Mouse (Mus musculus): ENCODE results near the gene Arl11. TPM values are rescaled to one million over a fixed set of nuclear protein-coding genes. Genes with fewer than 3 reads are reported as not detected.

The Arl11 gene
- polyA plus RNA-seq, 1 experiment from 2014 or later: 1.5 TPM

- Histone ChIP-seq H3K36me3 (ENCODE audit: control insufficient read depth, insufficient read depth) (no peaks in the 10 kb centered on the region; the same call in 1 of the 2 replicates), H3K4me1 (replicated peaks; ENCODE audit: control insufficient read depth, insufficient read depth, low read length) (no peaks in the 10 kb centered on the region), H3K9ac (ENCODE audit: low read depth, low read length) (peak within 1 kb of the TSS; percentile 64), H3K4me2 (replicated peaks; ENCODE audit: low read depth) (peak within 1 kb of the TSS; percentile 66), H3K4me3 (ENCODE audit: low read depth, low read length) (peak within 1 kb of the TSS; percentile 44), H3K27me3 (replicated peaks; ENCODE audit: control insufficient read depth, insufficient read depth, low read length) (no peaks in the 10 kb centered on the region), H3K27ac (ENCODE audit: low read depth, low read length) (peak within 1 kb of the TSS; percentile 71), H3K9me3 (ENCODE audit: control insufficient read depth) (no peaks in the 10 kb centered on the region)
- peak; percentile 87 for ATAC-seq
- peak; percentile 51 for TF ChIP-seq CTCF (IDR thresholded peaks at IDR 0.05; ENCODE audit: low read depth)
- under 1% methylated on average over 40 of the region's 40 CpGs for WGBS
These were observed 50.8 kb downstream of the Arl11 start, which contains the start of gene Ebpl for GRCm38 (mm10) chr14:61360131-61360980. Gene Ebpl (minus strand): TSS chr14:61360439.

GRCm38 (mm10) chr14:61360981-61361511, 51.5 kb downstream of the Arl11 start:
- 23% methylated on average over 3 of the region's 3 CpGs for WGBS
- Histone ChIP-seq H3K4me3 (ENCODE audit: low read depth, low read length) (peak overlapping the region; percentile 44; the same call in 1 of the 2 replicates), H3K27ac (ENCODE audit: low read depth, low read length) (peak overlapping the region; percentile 58), H3K4me2 (replicated peaks; ENCODE audit: low read depth) (peak overlapping the region; percentile 66), H3K27me3 (replicated peaks; ENCODE audit: control insufficient read depth, insufficient read depth, low read length) (no peaks in the 10 kb centered on the region), H3K9me3 (ENCODE audit: control insufficient read depth) (no peaks in the 10 kb centered on the region), H3K36me3 (ENCODE audit: control insufficient read depth, insufficient read depth) (no peaks in the 10 kb centered on the region; the same call in 1 of the 2 replicates), H3K4me1 (replicated peaks; ENCODE audit: control insufficient read depth, insufficient read depth, low read length) (no peaks in the 10 kb centered on the region), H3K9ac (ENCODE audit: low read depth, low read length) (no peak overlapping the region)
- ATAC-seq: peak; percentile 72
- no peak for TF ChIP-seq CTCF (IDR thresholded peaks at IDR 0.05; ENCODE audit: low read depth)

Other genes starting within 250 kb of the Arl11 start
- 0.88 and 1.0 TPM in 2 replicates for gene Sacs, start 171.3 kb upstream of the Arl11 start, polyA plus RNA-seq (2015; fragmentation: Nextera tagmentation; extraction: Ambion mirVana)
- 2.8 TPM in 2 replicates for gene Sgcg, start 51.3 kb upstream of the Arl11 start, polyA plus RNA-seq (2015; fragmentation: Nextera tagmentation; extraction: Ambion mirVana)
- 11.1 and 12.1 TPM in 2 replicates for gene Ebpl, start 50.7 kb downstream of the Arl11 start, polyA plus RNA-seq (2015; fragmentation: Nextera tagmentation; extraction: Ambion mirVana)
- 18.9 and 20.0 TPM in 2 replicates for gene Kpna3, start 130.1 kb downstream of the Arl11 start, polyA plus RNA-seq (2015; fragmentation: Nextera tagmentation; extraction: Ambion mirVana)
- 36.1 and 36.5 TPM in 2 replicates for gene Spryd7, start 247.1 kb downstream of the Arl11 start, polyA plus RNA-seq (2015; fragmentation: Nextera tagmentation; extraction: Ambion mirVana)